Mouse (Mus musculus) C2C12 (cell line): ENCODE results near the gene Appbp2. TPM values are rescaled to one million over a fixed set of nuclear protein-coding genes. Genes with fewer than 3 reads are reported as not detected.

Experiments
- polyA plus RNA-seq: library from polyadenylated mRNA; unstranded; fragments of >200 nt; fragmentation: generic; extraction: Trizol; gene quantifications from one replicate; pipeline ENCODE4 v1.2.1, GENCODE M21; 2012; ENCODE audit warnings: missing spikeins

Appbp2 gene
- polyA plus RNA-seq, 1 experiment, result 8.7 TPM

Other genes starting within 250 kb of the Appbp2 start
- gene Usp32, start 95.0 kb downstream of the Appbp2 start, polyA plus RNA-seq, result 2.9 TPM
- gene 1700125H20Rik, start 64.7 kb downstream of the Appbp2 start, polyA plus RNA-seq, result not detected
- 7.5 TPM for gene Ppm1d, start 76.1 kb upstream of the Appbp2 start, polyA plus RNA-seq
- gene Bcas3, start 118.0 kb upstream of the Appbp2 start, polyA plus RNA-seq, result 11.1 TPM